Mouse (Mus musculus): ENCODE data around the gene Cdk19.

Cdk19 gene

GRCm38 (mm10) chr10:40349631-40350177 lies 10.3 kb downstream of the Cdk19 start:
- DNase-seq (ENCODE audit: low read depth), result peak; percentile 34

GRCm38 (mm10) chr10:40350245-40350932 lies 11.0 kb downstream of the Cdk19 start:
- peak; percentile 27 for DNase-seq (ENCODE audit: low read depth)

GRCm38 (mm10) chr10:40351156-40351555 lies 11.8 kb downstream of the Cdk19 start:
- no peak for DNase-seq (ENCODE audit: low read depth)

- DNase-seq (ENCODE audit: low read depth), result no peak
Observed at GRCm38 (mm10) chr10:40354081-40354480, 14.7 kb downstream of the Cdk19 start.

- no peak for DNase-seq (ENCODE audit: low read depth)
Observed at GRCm38 (mm10) chr10:40354556-40354955, 15.2 kb downstream of the Cdk19 start.

- no peak for DNase-seq (ENCODE audit: low read depth)
Observed at GRCm38 (mm10) chr10:40358166-40358565, 18.8 kb downstream of the Cdk19 start.

- no peak for DNase-seq (ENCODE audit: low read depth)
Observed at GRCm38 (mm10) chr10:40359131-40359530, 19.8 kb downstream of the Cdk19 start.

- DNase-seq (ENCODE audit: low read depth), result no peak
Observed at GRCm38 (mm10) chr10:40363004-40363403, 23.6 kb downstream of the Cdk19 start.

GRCm38 (mm10) chr10:40364642-40365361 lies 25.4 kb downstream of the Cdk19 start:
- no peak for DNase-seq (ENCODE audit: low read depth)

GRCm38 (mm10) chr10:40365991-40366390 lies 26.6 kb downstream of the Cdk19 start:
- DNase-seq (ENCODE audit: low read depth), result no peak

GRCm38 (mm10) chr10:40368516-40368915 lies 29.2 kb downstream of the Cdk19 start:
- DNase-seq (ENCODE audit: low read depth), result no peak

GRCm38 (mm10) chr10:40370156-40370555 lies 30.8 kb downstream of the Cdk19 start:
- DNase-seq (ENCODE audit: low read depth), result no peak

GRCm38 (mm10) chr10:40371184-40371913 lies 32.0 kb downstream of the Cdk19 start:
- DNase-seq (ENCODE audit: low read depth), result no peak

- DNase-seq (ENCODE audit: low read depth), result no peak
Observed at GRCm38 (mm10) chr10:40371914-40372675, 32.7 kb downstream of the Cdk19 start.

GRCm38 (mm10) chr10:40373749-40374148 lies 34.4 kb downstream of the Cdk19 start:
- no peak for DNase-seq (ENCODE audit: low read depth)

GRCm38 (mm10) chr10:40374828-40375227 lies 35.5 kb downstream of the Cdk19 start:
- DNase-seq (ENCODE audit: low read depth), result no peak

- no peak for DNase-seq (ENCODE audit: low read depth)
Observed at GRCm38 (mm10) chr10:40376286-40376685, 36.9 kb downstream of the Cdk19 start.

- DNase-seq (ENCODE audit: low read depth), result no peak
Observed at GRCm38 (mm10) chr10:40378284-40378683, 38.9 kb downstream of the Cdk19 start.

GRCm38 (mm10) chr10:40379682-40380081 lies 40.3 kb downstream of the Cdk19 start:
- DNase-seq (ENCODE audit: low read depth), result no peak

GRCm38 (mm10) chr10:40385397-40385796 lies 46.0 kb downstream of the Cdk19 start:
- DNase-seq (ENCODE audit: low read depth), result no peak

- DNase-seq (ENCODE audit: low read depth), result no peak
Observed at GRCm38 (mm10) chr10:40386126-40386525, 46.8 kb downstream of the Cdk19 start.

Measured in c-Kit-positive CD71-positive TER-119-negative erythroid progenitor cells, embryonic 14.5 days (primary cell).